Mouse (Mus musculus): Measurements from ENCODE around the gene Coa4. TPM values are rescaled to one million over a fixed set of nuclear protein-coding genes. Genes with fewer than 3 reads are reported as not detected.

Gene Coa4
- polyA plus RNA-seq, 1 experiment from 2014 or later: 20.4 TPM

Other genes with a start within 250 kb of the Coa4 start
- gene C2cd3, start 164.8 kb upstream of the Coa4 start, polyA plus RNA-seq (2015; fragmentation: Nextera tagmentation; extraction: Ambion mirVana): 23.1 and 24.6 TPM in 2 replicates
- gene Ppme1, start 164.8 kb upstream of the Coa4 start, polyA plus RNA-seq (2015; fragmentation: Nextera tagmentation; extraction: Ambion mirVana): 55.8 and 57.6 TPM in 2 replicates
- 0.09 TPM in 1 of 2 replicates, not detected in the other for gene Ucp3, start 64.1 kb upstream of the Coa4 start, polyA plus RNA-seq (2015; fragmentation: Nextera tagmentation; extraction: Ambion mirVana)
- gene Ucp2, start 43.7 kb upstream of the Coa4 start, polyA plus RNA-seq (2015; fragmentation: Nextera tagmentation; extraction: Ambion mirVana): 306 and 325 TPM in 2 replicates
- gene Dnajb13, start 22.1 kb upstream of the Coa4 start, polyA plus RNA-seq (2015; fragmentation: Nextera tagmentation; extraction: Ambion mirVana): 8.5 and 12.9 TPM in 2 replicates
- gene Rab6a, start 70.3 kb downstream of the Coa4 start, polyA plus RNA-seq (2015; fragmentation: Nextera tagmentation; extraction: Ambion mirVana): 69.8 and 74.6 TPM in 2 replicates
- 74.6 and 76.3 TPM in 2 replicates for gene Mrpl48, start 71.2 kb downstream of the Coa4 start, polyA plus RNA-seq (2015; fragmentation: Nextera tagmentation; extraction: Ambion mirVana)
- 24.0 and 26.6 TPM in 2 replicates for gene Plekhb1, start 125.3 kb downstream of the Coa4 start, polyA plus RNA-seq (2015; fragmentation: Nextera tagmentation; extraction: Ambion mirVana)
- gene Fam168a, start 169.6 kb downstream of the Coa4 start, polyA plus RNA-seq (2015; fragmentation: Nextera tagmentation; extraction: Ambion mirVana): 39.3 and 45.7 TPM in 2 replicates